Mouse (Mus musculus) embryonic facial prominence, embryonic 15.5 days (tissue): ENCODE data around the gene Sorbs1. TPM values are rescaled to one million over a fixed set of nuclear protein-coding genes. Genes with fewer than 3 reads are reported as not detected.

Experiments
- ATAC-seq: fragments of 200-750 bp; cut with Nextera tagmentation; 2 replicates; pipeline ENCODE4 v1.8.0; 2017; ENCODE audit warnings: low read depth, moderate TSS enrichment; ENCODE audit not compliant: insufficient number of reproducible peaks, low FRiP score, low TSS enrichment
- H3K27ac ChIP-seq: fragments of 300-500 bp; sonication (generic); replicated peaks from 2 replicates; pipeline ENCODE4 v1.5.1; 2015; ENCODE audit warnings: mild to moderate bottlenecking, inconsistent platforms
- H3K27me3 ChIP-seq: fragments of 300-500 bp; sonication (generic); 2 replicates; pipeline ENCODE4 v1.6.1; 2015; ENCODE audit warnings: inconsistent platforms
- H3K36me3 ChIP-seq: fragments of 300-500 bp; sonication (generic); 2 replicates; pipeline ENCODE4 v1.6.1; 2015; ENCODE audit warnings: mild to moderate bottlenecking, inconsistent platforms
- H3K4me1 ChIP-seq: fragments of 300-500 bp; sonication (generic); 2 replicates; pipeline ENCODE4 v1.6.1; 2015; ENCODE audit warnings: inconsistent platforms
- H3K4me2 ChIP-seq: fragments of 300-500 bp; sonication (generic); replicated peaks from 2 replicates; pipeline ENCODE4 v1.6.1; 2015; ENCODE audit warnings: mild to moderate bottlenecking, inconsistent platforms
- H3K4me3 ChIP-seq: fragments of 300-500 bp; sonication (generic); replicated peaks from 2 replicates; pipeline ENCODE4 v1.5.1; 2015; ENCODE audit warnings: mild to moderate bottlenecking, inconsistent platforms
- H3K9ac ChIP-seq: fragments of 300-500 bp; sonication (generic); 2 replicates; pipeline ENCODE4 v1.6.1; 2015; ENCODE audit warnings: inconsistent platforms
- H3K9me3 ChIP-seq: fragments of 300-500 bp; sonication (generic); replicated peaks from 2 replicates; pipeline ENCODE4 v1.6.1; 2016; ENCODE audit warnings: inconsistent platforms
- WGBS: fragments of 180-500 bp; shearing (Covaris S2); methylation state at CpG from one replicate; pipeline ENCODE4 v1.1.7; 2015; 5-methylcytosine and 5-hydroxymethylcytosine counted together
- polyA plus RNA-seq: library from polyadenylated mRNA; unstranded; fragments of >200 nt; fragmentation: Nextera tagmentation; extraction: Ambion mirVana; gene quantifications from 2 replicates; pipeline ENCODE4 v1.2.1, GENCODE M21; 2015

The Sorbs1 gene
- polyA plus RNA-seq, 1 experiment from 2014 or later = 55.6 TPM

- Histone ChIP-seq H3K9me3 (no peaks in the 10 kb centered on the region), H3K9ac (no peak overlapping the region), H3K4me3 (no peak overlapping the region), H3K4me2 (no peak overlapping the region), H3K27ac (no peak overlapping the region), H3K27me3 (no peaks in the 10 kb centered on the region), H3K4me1 (peaks cover 19% of the 10 kb centered on the region), H3K36me3 (no peaks in the 10 kb centered on the region)
- WGBS = 87% methylated on average over 5 of the region's 5 CpGs
- ATAC-seq = no peak
Measured at GRCm38 (mm10) chr19:40392795-40393392, 120.7 kb downstream of the Sorbs1 start.

GRCm38 (mm10) chr19:40391469-40391868 is 122.1 kb downstream of the Sorbs1 start:
- Histone ChIP-seq H3K27ac (no peak overlapping the region), H3K4me3 (no peak overlapping the region), H3K27me3 (no peaks in the 10 kb centered on the region), H3K36me3 (no peaks in the 10 kb centered on the region), H3K9me3 (no peaks in the 10 kb centered on the region), H3K4me2 (no peak overlapping the region), H3K9ac (no peak overlapping the region), H3K4me1 (peaks cover 19% of the 10 kb centered on the region)
- WGBS = 9% methylated on average over 6 of the region's 6 CpGs
- no peak for ATAC-seq

GRCm38 (mm10) chr19:40386916-40387315 is 126.7 kb downstream of the Sorbs1 start:
- 0 out of 2 replicates have a peak, but pooled peaks cover 4% of the 10 kb centered on the region for H3K4me1 ChIP-seq
- H3K36me3 ChIP-seq = no peaks in the 10 kb centered on the region
- H3K9ac ChIP-seq = no peak overlapping the region
- no peaks in the 10 kb centered on the region for H3K27me3 ChIP-seq
- H3K27ac ChIP-seq = no peak overlapping the region
- WGBS = 65% methylated on average over 3 of the region's 3 CpGs
- no peak for ATAC-seq
- H3K9me3 ChIP-seq = no peaks in the 10 kb centered on the region
- H3K4me3 ChIP-seq = no peak overlapping the region
- H3K4me2 ChIP-seq = no peak overlapping the region

- ATAC-seq = no peak
- Histone ChIP-seq H3K27ac (no peak overlapping the region), H3K4me3 (no peak overlapping the region), H3K4me1 (no peaks in the 10 kb centered on the region), H3K9me3 (no peaks in the 10 kb centered on the region), H3K9ac (no peak overlapping the region), H3K4me2 (no peak overlapping the region), H3K36me3 (no peaks in the 10 kb centered on the region), H3K27me3 (no peaks in the 10 kb centered on the region)
- 68% methylated on average over 3 of the region's 3 CpGs for WGBS
Measured at GRCm38 (mm10) chr19:40385334-40385733, 128.2 kb downstream of the Sorbs1 start.

- H3K36me3 ChIP-seq = no peaks in the 10 kb centered on the region
- H3K27me3 ChIP-seq = no peaks in the 10 kb centered on the region
- H3K9me3 ChIP-seq = no peaks in the 10 kb centered on the region
- no peak overlapping the region for H3K4me3 ChIP-seq
- H3K9ac ChIP-seq = no peak overlapping the region
- WGBS = 62% methylated on average over 5 of the region's 5 CpGs
- H3K27ac ChIP-seq = no peak overlapping the region
- ATAC-seq = no peak
- no peak overlapping the region for H3K4me2 ChIP-seq
- H3K4me1 ChIP-seq = no peaks in the 10 kb centered on the region
Measured at GRCm38 (mm10) chr19:40383931-40384330, 129.6 kb downstream of the Sorbs1 start.

GRCm38 (mm10) chr19:40380656-40381055 is 132.9 kb downstream of the Sorbs1 start:
- no peaks in the 10 kb centered on the region for H3K36me3 ChIP-seq
- no peaks in the 10 kb centered on the region for H3K4me1 ChIP-seq
- H3K9me3 ChIP-seq = no peaks in the 10 kb centered on the region
- no peak overlapping the region for H3K27ac ChIP-seq
- 35% methylated on average over 3 of the region's 3 CpGs for WGBS
- H3K27me3 ChIP-seq = no peaks in the 10 kb centered on the region
- H3K4me2 ChIP-seq = no peak overlapping the region
- ATAC-seq = no peak
- H3K4me3 ChIP-seq = no peak overlapping the region
- H3K9ac ChIP-seq = no peak overlapping the region

- H3K9ac ChIP-seq = no peak overlapping the region
- no peaks in the 10 kb centered on the region for H3K36me3 ChIP-seq
- 58% methylated on average over 6 of the region's 6 CpGs for WGBS
- H3K4me2 ChIP-seq = no peak overlapping the region
- ATAC-seq = no peak
- H3K4me3 ChIP-seq = no peak overlapping the region
- H3K27me3 ChIP-seq = no peaks in the 10 kb centered on the region
- no peaks in the 10 kb centered on the region for H3K4me1 ChIP-seq
- H3K9me3 ChIP-seq = no peaks in the 10 kb centered on the region
- H3K27ac ChIP-seq = no peak overlapping the region
Measured at GRCm38 (mm10) chr19:40380005-40380404, 133.6 kb downstream of the Sorbs1 start.

GRCm38 (mm10) chr19:40379081-40379480 is 134.5 kb downstream of the Sorbs1 start:
- Histone ChIP-seq H3K9me3 (no peaks in the 10 kb centered on the region), H3K9ac (no peak overlapping the region), H3K4me1 (no peaks in the 10 kb centered on the region), H3K36me3 (no peaks in the 10 kb centered on the region), H3K4me2 (no peak overlapping the region), H3K27me3 (no peaks in the 10 kb centered on the region), H3K27ac (no peak overlapping the region), H3K4me3 (no peak overlapping the region)
- ATAC-seq = no peak
- 89% methylated on average over 4 of the region's 4 CpGs for WGBS

GRCm38 (mm10) chr19:40377632-40378031 is 135.9 kb downstream of the Sorbs1 start:
- Histone ChIP-seq H3K9ac (no peak overlapping the region), H3K27me3 (no peaks in the 10 kb centered on the region), H3K4me1 (no peaks in the 10 kb centered on the region), H3K36me3 (no peaks in the 10 kb centered on the region), H3K4me2 (no peak overlapping the region), H3K4me3 (no peak overlapping the region), H3K27ac (no peak overlapping the region), H3K9me3 (no peaks in the 10 kb centered on the region)
- peak; percentile 43; the same call in 1 of the 2 replicates for ATAC-seq
- WGBS = 77% methylated on average over 14 of the region's 14 CpGs

GRCm38 (mm10) chr19:40376566-40377281 is 136.9 kb downstream of the Sorbs1 start:
- Histone ChIP-seq H3K36me3 (no peaks in the 10 kb centered on the region), H3K9ac (no peak overlapping the region), H3K27ac (no peak overlapping the region), H3K4me3 (no peak overlapping the region), H3K9me3 (no peaks in the 10 kb centered on the region), H3K4me1 (no peaks in the 10 kb centered on the region), H3K27me3 (no peaks in the 10 kb centered on the region), H3K4me2 (no peak overlapping the region)
- no peak for ATAC-seq
- 74% methylated on average over 21 of the region's 21 CpGs for WGBS

GRCm38 (mm10) chr19:40374720-40375119 is 138.9 kb downstream of the Sorbs1 start:
- no peak for ATAC-seq

GRCm38 (mm10) chr19:40372679-40373078 is 140.9 kb downstream of the Sorbs1 start:
- Histone ChIP-seq H3K4me2 (no peak overlapping the region), H3K4me3 (no peak overlapping the region), H3K9ac (no peak overlapping the region), H3K27ac (no peak overlapping the region), H3K36me3 (no peaks in the 10 kb centered on the region), H3K9me3 (no peaks in the 10 kb centered on the region), H3K27me3 (no peaks in the 10 kb centered on the region), H3K4me1 (peaks cover 5% of the 10 kb centered on the region; the same call in 1 of the 2 replicates)
- WGBS = 84% methylated on average over 5 of the region's 5 CpGs
- ATAC-seq = no peak

More at GRCm38 (mm10) chr19:40374720-40375119, 138.9 kb downstream of the Sorbs1 start:
- Histone ChIP-seq H3K27ac (no peak overlapping the region), H3K36me3 (no peaks in the 10 kb centered on the region), H3K4me1 (peaks cover 5% of the 10 kb centered on the region; the same call in 1 of the 2 replicates), H3K9me3 (no peaks in the 10 kb centered on the region), H3K4me2 (no peak overlapping the region), H3K4me3 (no peak overlapping the region), H3K9ac (no peak overlapping the region), H3K27me3 (no peaks in the 10 kb centered on the region)
- WGBS = 84% methylated on average over 2 of the region's 2 CpGs
